Mouse (Mus musculus) stomach, postnatal 0 days (tissue): ENCODE data around the gene Shroom3. TPM values are rescaled to one million over a fixed set of nuclear protein-coding genes. Genes with fewer than 3 reads are reported as not detected.
A peak's percentile ranks its signal among the peaks of the same experiment; 100 is the strongest.

ENCODE experiments used
- ATAC-seq: fragments of 200-750 bp; cut with Nextera tagmentation; 2 replicates; pipeline ENCODE4 v1.8.0; 2017; ENCODE audit not compliant: low FRiP score, low TSS enrichment
- DNase-seq: peaks from one replicate; pipeline ENCODE4 v3.0.0-alpha.2; 2016; ENCODE audit warnings: low spot score
- H3K27ac ChIP-seq: fragments of 300-500 bp; sonication (generic); replicated peaks from 2 replicates; pipeline ENCODE4 v1.5.1; 2014; ENCODE audit warnings: mild to moderate bottlenecking, control low read depth
- H3K27me3 ChIP-seq: fragments of 300-500 bp; sonication (generic); 2 replicates; pipeline ENCODE4 v1.6.1; 2014; ENCODE audit warnings: low read length; ENCODE audit not compliant: control insufficient read depth, insufficient read depth
- H3K36me3 ChIP-seq: fragments of 300-500 bp; sonication (generic); 2 replicates; pipeline ENCODE4 v1.6.1; 2014; ENCODE audit warnings: low read length, mixed read lengths; ENCODE audit not compliant: control insufficient read depth, insufficient read depth
- H3K4me1 ChIP-seq: fragments of 300-500 bp; sonication (generic); replicated peaks from 2 replicates; pipeline ENCODE4 v1.6.1; 2014; ENCODE audit warnings: antibody characterized with exemption; ENCODE audit not compliant: control insufficient read depth, insufficient read depth
- H3K4me2 ChIP-seq: fragments of 300-500 bp; sonication (generic); replicated peaks from 2 replicates; pipeline ENCODE4 v1.6.1; 2014; ENCODE audit warnings: low read depth, mild to moderate bottlenecking, control low read depth, moderate library complexity
- H3K4me3 ChIP-seq: fragments of 300-500 bp; sonication (generic); 2 replicates; pipeline ENCODE4 v1.5.1; 2014; ENCODE audit warnings: low read depth, low read length, control low read depth
- H3K9ac ChIP-seq: fragments of 300-500 bp; sonication (generic); 2 replicates; pipeline ENCODE4 v1.6.1; 2014; ENCODE audit warnings: mild to moderate bottlenecking, low read length, control low read depth, mixed read lengths
- H3K9me3 ChIP-seq: fragments of 300-500 bp; sonication (generic); 2 replicates; pipeline ENCODE4 v1.6.1; 2016; ENCODE audit warnings: low read length; ENCODE audit not compliant: control insufficient read depth
- CTCF ChIP-seq: IDR thresholded peaks from 2 replicates; pipeline ENCODE4 v1.5.1; 2016; ENCODE audit warnings: antibody characterized with exemption, low read depth, mild to moderate bottlenecking, moderate library complexity
- EP300 ChIP-seq: optimal IDR thresholded peaks from 2 replicates; pipeline ENCODE3; 2016; ENCODE audit warnings: antibody characterized with exemption
- WGBS: fragments of 180-500 bp; shearing (Covaris S2); extraction: QIAGEN DNeasy Blood & Tissue Kit; methylation state at CpG from one replicate; pipeline ENCODE4 v1.1.7; 2014; 5-methylcytosine and 5-hydroxymethylcytosine counted together
- polyA plus RNA-seq: library from polyadenylated mRNA; unstranded; fragments of >200 nt; fragmentation: Nextera tagmentation; extraction: Ambion mirVana; gene quantifications from 2 replicates; pipeline ENCODE4 v1.2.1, GENCODE M21; 2015

Gene Shroom3
- polyA plus RNA-seq, 1 experiment from 2014 or later, result 11.4 TPM

- ATAC-seq, result no peak
- TF ChIP-seq EP300, result no peak
- H3K9ac ChIP-seq, result no peak overlapping the region
Observed at GRCm38 (mm10) chr5:92998494-92999016, 315.3 kb downstream of the Shroom3 start.

GRCm38 (mm10) chr5:93000060-93000459 is 316.8 kb downstream of the Shroom3 start:
- Histone ChIP-seq H3K4me1 (no peaks in the 10 kb centered on the region), H3K36me3 (no peaks in the 10 kb centered on the region), H3K27me3 (no peaks in the 10 kb centered on the region), H3K9ac (no peak overlapping the region), H3K9me3 (no peaks in the 10 kb centered on the region), H3K4me3 (no peak overlapping the region), H3K27ac (peak overlapping the region; percentile 85), H3K4me2 (no peak overlapping the region)
- no peak for ATAC-seq
- TF ChIP-seq EP300, result no peak
- no peak for TF ChIP-seq CTCF
- DNase-seq, result no peak
- WGBS, result 49% methylated on average over 6 of the region's 6 CpGs

More at GRCm38 (mm10) chr5:92998494-92999016, 315.3 kb downstream of the Shroom3 start:
- Histone ChIP-seq H3K27ac (peak overlapping the region; percentile 84), H3K9me3 (no peaks in the 10 kb centered on the region), H3K36me3 (no peaks in the 10 kb centered on the region), H3K27me3 (no peaks in the 10 kb centered on the region), H3K4me1 (no peaks in the 10 kb centered on the region), H3K4me3 (no peak overlapping the region), H3K4me2 (no peak overlapping the region)
- 27% methylated on average over 5 of the region's 5 CpGs for WGBS
- DNase-seq, result no peak

GRCm38 (mm10) chr5:93000774-93001757 is 317.8 kb downstream of the Shroom3 start:
- ATAC-seq (peak; percentile 47; the same call in 1 of the 2 replicates), DNase-seq (no peak)
- Histone ChIP-seq H3K36me3 (no peaks in the 10 kb centered on the region), H3K9ac (no peak overlapping the region), H3K27ac (peak overlapping the region; percentile 85), H3K9me3 (no peaks in the 10 kb centered on the region), H3K4me2 (no peak overlapping the region), H3K4me1 (peaks cover 7% of the 10 kb centered on the region; the same call in 1 of the 2 replicates), H3K27me3 (no peaks in the 10 kb centered on the region), H3K4me3 (no peak overlapping the region)
- TF ChIP-seq CTCF, result no peak
- no peak for TF ChIP-seq EP300
- WGBS, result 34% methylated on average over 17 of the region's 17 CpGs

- DNase-seq (no peak), ATAC-seq (no peak)
- no peak overlapping the region for H3K27ac ChIP-seq
- no peaks in the 10 kb centered on the region for H3K36me3 ChIP-seq
- 84% methylated on average over 2 of the region's 2 CpGs for WGBS
- no peaks in the 10 kb centered on the region for H3K27me3 ChIP-seq
- no peaks in the 10 kb centered on the region for H3K9me3 ChIP-seq
- no peak overlapping the region for H3K4me3 ChIP-seq
- no peak overlapping the region for H3K9ac ChIP-seq
- TF ChIP-seq CTCF, result peak; percentile 54
- no peak for TF ChIP-seq EP300
- peaks cover 7% of the 10 kb centered on the region; the same call in 1 of the 2 replicates for H3K4me1 ChIP-seq
- H3K4me2 ChIP-seq, result no peak overlapping the region
Observed at GRCm38 (mm10) chr5:93002615-93003014, 319.4 kb downstream of the Shroom3 start.

- DNase-seq (peak; percentile 53), ATAC-seq (no peak; the same call in 1 of the 2 replicates)
- peak overlapping the region; percentile 51 for H3K4me2 ChIP-seq
- H3K9me3 ChIP-seq, result no peaks in the 10 kb centered on the region
- TF ChIP-seq EP300 (no peak), CTCF (no peak; the same call in 1 of the 2 replicates)
- H3K27ac ChIP-seq, result peak overlapping the region; percentile 73
- H3K9ac ChIP-seq, result peak overlapping the region; percentile 48
- H3K36me3 ChIP-seq, result no peaks in the 10 kb centered on the region
- no peaks in the 10 kb centered on the region for H3K27me3 ChIP-seq
- WGBS, result 6% methylated on average over 20 of the region's 20 CpGs
- peaks cover 7% of the 10 kb centered on the region; the same call in 1 of the 2 replicates for H3K4me1 ChIP-seq
- peak overlapping the region; percentile 22 for H3K4me3 ChIP-seq
Observed at GRCm38 (mm10) chr5:93005229-93005814, 322.1 kb downstream of the Shroom3 start.
